Mouse (Mus musculus) cerebellum, postnatal 4 days (tissue): Measurements from ENCODE around the gene Ccser1.
"Not testable (repeated sequence)": the region's sequence is repeated elsewhere in the genome, so short reads cannot be mapped to it uniquely, and the experiment has no call there.

Source experiments
- DNase-seq, 2 experiments: peaks; one replicate each; pipeline ENCODE4 v3.0.0; 2022; ENCODE audit warnings: low spot score in 2 of 2, mixed read lengths in 1 of 2

The Ccser1 gene

GRCm38 (mm10) chr6:61223563-61223962, 43.4 kb downstream of the Ccser1 start:
- DNase-seq, result no peak

GRCm38 (mm10) chr6:61225302-61225701, 45.2 kb downstream of the Ccser1 start:
- DNase-seq, result no peak

DNA sequence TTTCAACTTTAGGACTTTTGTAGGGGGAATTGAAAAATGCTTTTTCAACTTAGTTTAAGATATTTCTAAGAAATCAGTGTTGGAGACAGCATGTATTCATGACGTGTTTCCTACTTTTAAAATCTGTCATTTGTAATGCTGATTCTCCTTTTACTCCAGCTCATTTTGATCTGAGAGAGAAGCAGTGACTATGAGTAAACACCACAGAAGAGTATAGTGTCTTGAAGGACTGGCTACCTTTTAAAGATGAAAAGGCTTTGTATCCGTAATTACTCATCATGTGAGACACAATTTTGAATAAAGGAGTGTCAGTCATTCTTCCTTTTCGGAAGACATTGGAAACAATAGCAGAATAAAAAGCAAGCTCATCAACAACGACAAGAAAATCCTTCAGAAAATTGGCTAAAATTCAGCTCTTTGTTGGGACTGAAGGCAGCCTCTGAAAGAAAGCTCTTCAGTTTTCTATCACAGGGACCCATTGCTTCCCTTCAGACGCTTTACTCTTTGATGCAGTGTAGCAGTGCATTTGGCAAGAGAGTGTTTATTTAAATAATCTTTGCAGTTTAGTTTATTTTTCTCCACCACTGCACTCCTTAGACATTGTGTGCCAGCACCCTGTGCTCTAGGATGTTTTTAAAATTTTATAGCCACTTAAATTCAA, 50.1 kb downstream of the Ccser1 start:
- DNase-seq, result no peak

GRCm38 (mm10) chr6:61233060-61233459, 52.9 kb downstream of the Ccser1 start:
- no peak for DNase-seq

DNA sequence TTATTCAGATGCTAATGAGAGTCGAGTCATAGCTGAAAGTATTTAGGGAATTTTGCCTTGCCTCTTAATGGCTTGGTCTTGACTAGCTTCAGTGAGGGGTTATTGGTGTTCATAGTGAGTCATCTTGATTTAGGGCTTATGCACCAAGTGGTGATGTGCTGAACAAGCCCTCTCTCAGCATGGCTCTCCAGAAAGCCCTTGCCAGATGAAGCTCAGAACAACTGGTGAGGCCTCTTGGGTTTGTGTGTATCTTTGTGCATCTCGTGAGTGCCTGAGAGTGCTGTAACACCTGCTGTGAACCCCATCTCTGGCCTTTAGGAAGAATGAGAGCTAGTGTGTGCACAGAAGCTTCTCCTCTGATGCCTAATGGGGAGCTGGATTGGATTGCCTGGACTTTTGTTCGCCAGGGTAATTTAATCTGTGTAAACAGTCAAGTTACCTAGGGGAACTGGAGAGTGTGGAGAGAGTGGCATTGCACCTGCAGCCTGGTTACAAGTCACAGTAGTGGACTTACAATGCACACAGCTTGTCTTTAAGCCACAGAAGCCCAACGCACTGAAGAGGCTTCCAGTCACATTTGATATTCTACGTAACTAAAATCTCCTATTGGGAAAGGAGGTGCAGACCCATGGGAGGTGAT, 53.5 kb downstream of the Ccser1 start:
- no peak for DNase-seq

DNA sequence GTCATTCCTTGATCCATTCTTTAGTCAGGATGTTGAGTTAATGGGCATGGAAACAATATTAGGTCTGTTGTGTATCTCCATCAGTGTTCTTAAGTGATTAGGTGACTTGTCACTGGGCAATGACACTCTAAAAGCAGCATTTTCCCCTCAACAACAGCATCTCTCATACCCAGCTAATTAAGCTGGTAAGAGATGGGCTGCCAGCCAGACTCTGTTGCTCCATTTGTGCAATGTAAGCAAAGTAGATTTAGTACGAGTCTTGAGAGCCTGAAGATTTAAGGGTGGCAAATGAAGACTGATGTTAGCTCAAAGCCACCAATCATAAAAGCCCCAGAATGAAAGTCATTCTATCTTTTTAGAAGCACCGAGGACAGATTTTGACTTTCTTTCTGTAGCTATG, 60.5 kb downstream of the Ccser1 start:
- no peak for DNase-seq

DNA sequence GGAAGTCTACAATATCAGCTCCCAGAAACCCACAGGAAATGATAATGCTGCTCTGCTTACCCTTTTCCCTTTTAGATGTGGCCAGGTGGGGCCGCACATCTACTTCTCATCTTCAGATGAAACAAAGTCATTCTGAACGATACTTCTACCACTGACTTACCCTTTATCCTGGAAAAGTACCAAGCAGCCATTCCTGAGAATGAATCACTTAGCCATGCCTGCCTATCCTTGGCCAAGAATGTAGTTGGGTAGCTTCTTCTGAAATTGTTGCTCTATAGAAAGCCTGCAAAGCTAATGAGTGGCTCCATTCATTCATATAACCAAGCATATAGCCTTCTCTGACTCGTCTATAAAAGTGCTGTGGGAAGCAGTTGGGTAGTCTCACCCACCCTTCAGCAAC, 62.4 kb downstream of the Ccser1 start:
- no peak for DNase-seq

DNA sequence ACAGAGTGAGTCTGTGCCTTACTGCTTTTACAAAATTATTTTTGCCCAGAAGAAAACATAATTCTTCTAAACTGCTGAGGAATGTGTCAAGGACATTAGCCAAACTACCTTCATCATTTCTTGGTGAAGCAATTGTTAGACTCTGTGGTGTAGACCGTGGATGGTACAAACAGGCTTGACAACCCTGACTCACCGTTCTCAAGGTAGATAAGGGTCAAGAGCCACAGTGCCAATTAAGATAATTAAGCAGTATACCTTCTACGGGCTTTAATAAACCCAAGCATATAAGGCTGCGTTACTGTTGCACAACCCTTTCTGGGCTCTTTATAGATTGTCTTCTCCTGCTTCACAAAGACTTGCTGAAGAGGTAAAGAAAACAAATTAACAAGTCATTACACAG, 66.4 kb downstream of the Ccser1 start:
- no peak for DNase-seq

DNA sequence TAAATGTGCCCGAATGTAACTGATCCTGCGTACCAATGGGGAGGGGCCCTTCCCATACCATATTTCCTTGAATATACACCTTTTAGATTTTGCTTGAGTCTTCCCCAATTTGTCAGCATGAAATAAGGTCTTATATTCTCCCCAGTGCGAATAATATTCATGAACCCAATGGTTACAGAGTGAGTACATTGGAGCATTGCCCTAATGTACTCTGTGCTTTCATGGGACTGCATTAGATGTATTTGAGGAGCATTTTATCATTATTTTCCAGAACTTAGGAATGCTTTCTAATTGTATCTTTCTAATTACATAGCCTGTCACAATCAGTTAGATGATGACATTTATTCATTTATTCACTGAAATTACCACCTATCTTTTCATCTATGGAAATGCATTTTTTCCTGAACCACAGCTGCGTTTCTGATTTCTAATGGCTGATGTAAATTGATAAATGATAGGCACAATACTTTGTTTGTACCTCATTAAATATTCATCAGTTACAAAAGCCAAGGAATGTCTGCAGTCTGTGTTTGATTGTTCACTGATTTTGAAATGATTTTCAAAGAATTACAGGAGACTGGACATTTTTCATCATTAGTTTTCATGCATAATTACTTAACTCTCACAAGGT, 67.8 kb downstream of the Ccser1 start:
- no peak for DNase-seq

DNA sequence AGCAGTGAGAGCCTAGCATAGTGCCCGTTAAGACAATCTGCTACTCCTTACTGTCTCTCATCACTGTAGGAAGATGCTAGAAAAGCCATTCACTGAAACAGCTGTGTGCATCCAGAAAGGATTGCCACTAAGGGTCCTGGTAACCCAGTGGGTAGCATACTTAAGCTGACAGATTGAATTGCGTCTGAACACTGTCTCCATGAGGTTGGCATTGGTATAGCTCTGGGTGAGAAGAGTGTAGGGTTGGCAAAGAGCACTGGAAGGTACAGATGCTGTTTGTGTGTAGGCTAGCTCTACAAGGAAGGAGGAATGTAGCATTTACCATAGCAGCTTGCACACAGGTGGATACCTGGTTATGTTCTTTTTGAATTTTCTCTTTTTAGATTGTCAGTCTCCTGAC, 68.6 kb downstream of the Ccser1 start:
- no peak for DNase-seq

- no peak for DNase-seq
Observed at GRCm38 (mm10) chr6:61251232-61251631, 71.1 kb downstream of the Ccser1 start.

GRCm38 (mm10) chr6:61252912-61253311, 72.8 kb downstream of the Ccser1 start:
- no peak for DNase-seq

DNA sequence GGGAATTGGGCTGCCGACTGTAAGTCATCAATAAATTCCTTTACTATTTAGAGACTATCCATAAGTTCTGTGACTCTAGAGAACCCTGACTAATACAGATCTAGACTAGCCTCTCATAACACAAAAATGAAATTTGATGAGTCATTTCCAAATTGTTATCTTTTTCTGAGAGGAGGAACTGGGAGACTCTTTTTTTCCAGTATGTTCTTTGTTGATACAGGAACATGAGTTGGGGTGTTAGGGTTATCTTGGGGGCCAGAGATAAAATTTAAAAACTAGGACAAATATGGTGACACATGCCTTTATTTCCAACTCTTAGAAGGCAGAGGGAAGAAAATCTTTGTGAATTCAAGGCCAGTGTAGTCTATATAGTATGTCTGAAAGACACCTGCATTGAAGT, 75.8 kb downstream of the Ccser1 start:
- not testable (repeated sequence) for DNase-seq

GRCm38 (mm10) chr6:61258847-61259634, 78.9 kb downstream of the Ccser1 start:
- DNase-seq, result no peak

GRCm38 (mm10) chr6:61261381-61261780, 81.3 kb downstream of the Ccser1 start:
- no peak for DNase-seq

- no peak for DNase-seq
Observed at GRCm38 (mm10) chr6:61262448-61262847, 82.3 kb downstream of the Ccser1 start.

GRCm38 (mm10) chr6:61263291-61263690, 83.2 kb downstream of the Ccser1 start:
- DNase-seq, result no peak

GRCm38 (mm10) chr6:61271033-61271432, 90.9 kb downstream of the Ccser1 start:
- no peak for DNase-seq

DNA sequence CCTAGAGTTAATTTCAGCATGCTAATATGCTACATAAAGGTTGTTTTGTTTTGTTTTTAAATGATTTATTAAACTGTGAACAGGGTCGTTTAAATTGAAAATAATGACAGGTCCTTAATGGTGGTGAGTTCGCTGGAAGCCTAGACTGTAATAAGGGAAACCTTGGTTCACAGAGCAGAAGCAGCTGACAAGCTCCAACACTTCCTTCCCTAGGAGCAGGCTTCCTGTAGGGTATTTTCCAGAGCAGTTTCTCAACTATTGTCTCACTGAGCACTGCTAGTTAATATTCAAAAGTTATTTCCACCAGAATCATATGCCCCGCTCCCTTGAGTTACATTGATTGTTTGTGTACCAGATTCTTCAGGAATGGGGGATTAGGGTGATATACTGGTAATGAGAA, 93.3 kb downstream of the Ccser1 start:
- DNase-seq, result no peak

DNA sequence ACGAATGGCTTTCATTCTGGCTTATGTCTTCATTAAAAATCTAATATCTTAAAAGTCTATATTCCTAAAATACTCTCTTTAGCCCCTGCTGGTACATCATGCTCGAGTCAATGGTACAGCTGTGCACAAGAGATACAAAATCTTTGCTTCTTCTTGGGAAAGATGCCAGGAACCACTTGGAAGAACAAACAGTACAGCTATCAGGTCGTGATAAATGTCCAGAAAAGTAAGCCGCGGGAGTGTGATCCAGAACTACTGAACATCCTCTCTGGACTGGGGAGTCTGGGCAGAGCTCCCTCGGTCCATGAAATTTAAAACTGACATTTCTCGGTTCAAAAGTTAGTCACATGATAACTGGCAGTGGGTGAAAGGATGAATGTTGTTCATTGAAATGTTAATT, 99.4 kb downstream of the Ccser1 start:
- no peak for DNase-seq

DNA sequence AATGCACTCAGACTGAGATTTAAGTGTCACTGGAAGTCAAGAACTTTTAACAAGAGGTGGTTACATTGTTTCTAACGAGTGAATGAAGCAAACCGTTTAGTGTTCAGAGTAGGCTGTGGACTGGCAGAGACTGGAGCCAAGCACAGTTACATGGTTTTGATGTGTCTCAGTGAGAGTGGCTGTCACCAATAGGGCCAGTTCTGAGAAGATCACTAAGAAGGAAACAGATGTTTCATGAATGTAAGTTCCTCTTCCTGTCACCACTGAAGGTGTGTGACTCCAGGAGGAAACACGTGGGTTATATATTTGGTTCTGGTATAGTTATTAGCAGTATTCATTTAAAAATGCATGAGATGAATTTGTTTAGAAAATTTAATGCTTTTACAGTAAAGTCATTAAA, 112.8 kb downstream of the Ccser1 start:
- no peak for DNase-seq

DNA sequence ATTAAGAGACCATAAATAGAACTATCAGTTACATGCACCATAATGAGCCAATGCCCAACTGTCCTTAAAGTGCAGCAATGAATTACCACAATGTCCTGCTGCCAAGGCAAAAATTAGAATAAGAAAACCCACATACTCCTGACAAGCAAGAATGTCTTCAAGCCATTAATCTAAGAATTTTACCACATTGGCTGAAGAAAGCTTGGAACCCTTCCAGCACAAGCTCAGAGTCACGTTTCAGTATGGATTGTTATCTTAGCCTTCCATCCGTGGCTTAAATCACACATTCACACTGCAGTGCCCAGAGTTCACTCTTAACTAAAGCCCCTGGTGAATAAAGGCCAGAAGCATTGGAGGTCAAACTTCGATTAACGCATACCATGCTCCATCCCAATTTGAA, 115.4 kb downstream of the Ccser1 start:
- DNase-seq, result no peak
